Mouse (Mus musculus): ENCODE data around the gene Spata20.
A peak's percentile ranks its signal among the peaks of the same experiment; 100 is the strongest.

The Spata20 gene

GRCm38 (mm10) chr11:94483436-94483835 lies 2.5 kb downstream of the Spata20 start:
- no peak for DNase-seq (ENCODE audit: inconsistent age in 2 of 2, low spot score in 1 of 2)

- DNase-seq (ENCODE audit: inconsistent age in 2 of 2, low spot score in 1 of 2): no peak
These were observed 3.2 kb downstream of the Spata20 start for GRCm38 (mm10) chr11:94482738-94483137.

- DNase-seq (ENCODE audit: inconsistent age in 2 of 2, low spot score in 1 of 2): no peak
These were observed 4.0 kb downstream of the Spata20 start for GRCm38 (mm10) chr11:94481963-94482362.

- DNase-seq (ENCODE audit: inconsistent age in 2 of 2, low spot score in 1 of 2): no peak
These were observed 5.6 kb downstream of the Spata20 start for GRCm38 (mm10) chr11:94480382-94480781.

- no peak for DNase-seq (ENCODE audit: inconsistent age in 2 of 2, low spot score in 1 of 2)
These were observed 8.3 kb downstream of the Spata20 start for GRCm38 (mm10) chr11:94477651-94478050.

- DNase-seq (ENCODE audit: inconsistent age in 2 of 2, low spot score in 1 of 2): no peak
These were observed 10.3 kb downstream of the Spata20 start for GRCm38 (mm10) chr11:94475722-94476121.

- DNase-seq (ENCODE audit: inconsistent age in 2 of 2, low spot score in 1 of 2): no peak
These were observed 11.5 kb downstream of the Spata20 start for GRCm38 (mm10) chr11:94474544-94474910.

- DNase-seq (ENCODE audit: inconsistent age in 2 of 2, low spot score in 1 of 2): peak; percentile 90 to 96
These were observed 12.1 kb downstream of the Spata20 start, which contains the start of gene Cacna1g for GRCm38 (mm10) chr11:94473707-94474543. TSS of gene Cacna1g (minus strand) at chr11:94474198.

- DNase-seq (ENCODE audit: inconsistent age in 2 of 2, low spot score in 1 of 2): peak in 1 of 2 experiments; percentile 49
These were observed 12.9 kb downstream of the Spata20 start for GRCm38 (mm10) chr11:94472916-94473706.

GRCm38 (mm10) chr11:94472585-94472915 lies 13.4 kb downstream of the Spata20 start:
- DNase-seq (ENCODE audit: inconsistent age in 2 of 2, low spot score in 1 of 2): no peak

- DNase-seq (ENCODE audit: inconsistent age in 2 of 2, low spot score in 1 of 2): no peak
These were observed 14.0 kb downstream of the Spata20 start for GRCm38 (mm10) chr11:94471740-94472584.

GRCm38 (mm10) chr11:94470391-94470790 lies 15.6 kb downstream of the Spata20 start:
- DNase-seq (ENCODE audit: inconsistent age in 2 of 2, low spot score in 1 of 2): no peak

- DNase-seq (ENCODE audit: inconsistent age in 2 of 2, low spot score in 1 of 2): no peak
These were observed 16.6 kb downstream of the Spata20 start for GRCm38 (mm10) chr11:94469136-94470064.

- no peak for DNase-seq (ENCODE audit: inconsistent age in 2 of 2, low spot score in 1 of 2)
These were observed 17.4 kb downstream of the Spata20 start for GRCm38 (mm10) chr11:94468582-94469064.

- DNase-seq (ENCODE audit: inconsistent age in 2 of 2, low spot score in 1 of 2): no peak
These were observed 19.6 kb downstream of the Spata20 start for GRCm38 (mm10) chr11:94466333-94466855.

- DNase-seq (ENCODE audit: inconsistent age in 2 of 2, low spot score in 1 of 2): no peak
These were observed 21.8 kb downstream of the Spata20 start for GRCm38 (mm10) chr11:94464170-94464569.

- DNase-seq (ENCODE audit: inconsistent age in 2 of 2, low spot score in 1 of 2): no peak
These were observed 24.1 kb downstream of the Spata20 start for GRCm38 (mm10) chr11:94461856-94462255.

- DNase-seq (ENCODE audit: inconsistent age in 2 of 2, low spot score in 1 of 2): no peak
These were observed 29.0 kb downstream of the Spata20 start for GRCm38 (mm10) chr11:94457001-94457400.

- no peak for DNase-seq (ENCODE audit: inconsistent age in 2 of 2, low spot score in 1 of 2)
These were observed 29.6 kb downstream of the Spata20 start for GRCm38 (mm10) chr11:94456347-94456746.
